Mouse (Mus musculus) inflammation-experienced regulatory T-cells (primary cell): Measurements from ENCODE around the gene Wars2. TPM values are rescaled to one million over a fixed set of nuclear protein-coding genes. Genes with fewer than 3 reads are reported as not detected.

Experiments
- polyA plus RNA-seq, 2 experiments: library from polyadenylated mRNA; unstranded; fragments of 100-300 nt; shearing (Covaris generic); gene quantifications; one replicate each; pipeline ENCODE4 v1.2.1; 2017

Wars2 gene
- polyA plus RNA-seq = 1 to 10 TPM; 4.4 to 8.3 TPM

DNA sequence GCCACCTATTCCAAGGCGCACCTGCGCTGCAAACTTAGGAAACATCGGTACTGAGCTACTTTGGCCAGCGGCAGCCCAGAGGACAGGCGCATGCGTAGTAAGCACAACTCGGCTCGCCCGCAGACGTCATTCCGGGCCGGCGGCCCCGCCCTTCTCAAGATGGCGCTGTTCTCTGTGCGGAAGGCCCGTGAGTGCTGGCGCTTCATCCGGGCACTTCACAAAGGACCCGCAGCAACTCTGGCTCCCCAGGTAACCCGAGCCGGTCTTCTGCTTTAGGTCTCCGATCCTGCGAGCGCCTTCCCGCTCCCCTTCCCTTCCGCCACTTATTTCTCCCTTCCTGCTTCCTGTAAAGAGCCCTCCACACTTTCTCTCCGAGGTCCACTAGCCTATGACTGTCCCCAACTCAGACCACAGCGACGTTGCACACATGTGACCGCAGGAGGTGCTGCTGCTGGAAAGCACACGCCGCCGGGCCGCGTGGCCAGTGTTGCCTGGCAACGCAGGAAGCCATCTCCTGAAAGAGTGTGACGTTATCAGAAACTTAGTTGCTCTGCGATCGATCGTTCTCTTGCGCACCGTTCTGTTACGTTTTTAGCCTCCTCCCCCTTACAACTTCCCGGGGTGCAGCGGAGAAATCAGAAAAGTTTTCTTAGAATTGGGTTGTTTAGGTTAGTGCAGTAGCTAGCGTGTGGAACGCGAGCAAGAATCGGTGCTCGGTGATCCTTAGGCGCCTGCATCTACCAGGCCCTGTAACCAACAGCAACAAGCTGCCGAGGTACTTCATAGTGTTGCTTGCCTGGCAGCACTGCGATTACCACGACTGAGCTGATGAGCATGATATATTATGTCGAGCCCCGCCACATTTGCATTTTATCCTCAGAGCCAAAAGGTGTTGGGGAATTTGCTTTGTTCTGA, at the start of gene Wars2:
Gene Wars2, plus strand, starts transcription at position 129 of the 915 bp plus-strand sequence.

DNA sequence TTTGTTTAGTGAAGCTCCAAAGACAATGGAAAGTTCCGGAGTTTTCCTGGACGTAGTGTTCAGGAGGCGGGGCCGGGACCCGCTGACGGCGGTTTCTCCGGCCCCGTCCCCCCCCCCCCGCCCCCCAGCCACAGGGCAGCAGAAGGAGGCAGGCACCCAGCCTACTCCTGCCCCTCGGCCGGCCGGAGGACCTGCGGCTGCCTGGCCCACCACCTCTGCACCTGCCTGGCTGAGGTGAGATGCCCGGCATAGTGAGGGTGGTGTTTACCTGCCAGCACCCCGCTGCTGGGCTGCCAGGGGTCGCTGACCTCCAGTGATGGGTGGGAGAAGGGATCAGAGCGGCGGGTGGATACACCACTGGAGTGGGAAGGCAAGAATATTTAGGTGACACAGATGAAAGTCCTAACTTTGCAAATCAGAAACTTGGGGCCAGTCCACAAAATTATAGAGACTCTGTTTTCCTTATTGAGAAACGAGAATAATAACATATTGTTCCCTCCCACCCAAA, 99.4 kb downstream of the Wars2 start, which contains the start of gene Tbx15:
Gene Tbx15, plus strand, starts transcription at position 169 of the 508 bp plus-strand sequence.

Other genes with a start within 250 kb of the Wars2 start
- not detected for gene Hao2, start 247.8 kb upstream of the Wars2 start, polyA plus RNA-seq
- 1 to 10 TPM in 1 of 2 experiments, not detected in 1; 1.7 TPM for gene Tbx15, start 99.3 kb downstream of the Wars2 start, polyA plus RNA-seq